Mouse (Mus musculus): ENCODE data around the gene Pam. TPM values are rescaled to one million over a fixed set of nuclear protein-coding genes. Genes with fewer than 3 reads are reported as not detected.

The Pam gene
- polyA plus RNA-seq, 1 experiment from 2014 or later: 28.7 TPM

DNA sequence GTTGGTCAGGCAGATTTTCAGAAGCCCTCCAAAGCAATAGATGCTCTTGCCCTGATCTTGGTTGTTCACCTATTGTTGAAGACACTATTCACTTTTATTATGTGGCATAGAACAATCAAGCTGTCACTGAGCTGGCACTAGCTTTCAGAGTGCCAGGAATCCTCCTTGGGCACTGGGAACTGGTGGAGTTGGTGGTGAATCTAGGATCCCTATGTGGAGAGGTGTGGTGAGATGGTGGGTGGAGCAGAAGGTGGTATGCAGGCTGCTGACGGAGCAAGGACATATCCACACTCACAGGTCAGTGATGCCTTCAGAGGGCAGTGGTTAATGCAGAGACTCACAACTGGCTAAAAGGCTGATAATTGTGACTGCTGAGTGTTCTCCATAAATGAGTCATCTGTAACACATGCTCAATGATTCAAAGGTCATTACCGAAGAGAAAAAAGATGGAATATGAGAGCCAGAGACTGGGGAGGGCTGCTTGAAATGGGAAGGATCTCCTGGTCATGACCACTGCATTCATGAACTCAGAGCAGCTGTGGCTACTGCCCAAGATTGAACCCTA, 221.9 kb downstream of the Pam start:
- H3K36me3 ChIP-seq: no peaks in the 10 kb centered on the region
- no peaks in the 10 kb centered on the region for H3K27me3 ChIP-seq
- no peaks in the 10 kb centered on the region for H3K4me1 ChIP-seq
- no peaks in the 10 kb centered on the region for H3K9me3 ChIP-seq (replicated peaks)
- H3K27ac ChIP-seq: no peak overlapping the region
- H3K4me3 ChIP-seq: no peak overlapping the region
- 95% methylated on average over 2 of the region's 2 CpGs for WGBS
- ATAC-seq (ENCODE audit: low FRiP score): no peak
- H3K4me2 ChIP-seq (replicated peaks): no peak overlapping the region
- no peak overlapping the region for H3K9ac ChIP-seq

DNA sequence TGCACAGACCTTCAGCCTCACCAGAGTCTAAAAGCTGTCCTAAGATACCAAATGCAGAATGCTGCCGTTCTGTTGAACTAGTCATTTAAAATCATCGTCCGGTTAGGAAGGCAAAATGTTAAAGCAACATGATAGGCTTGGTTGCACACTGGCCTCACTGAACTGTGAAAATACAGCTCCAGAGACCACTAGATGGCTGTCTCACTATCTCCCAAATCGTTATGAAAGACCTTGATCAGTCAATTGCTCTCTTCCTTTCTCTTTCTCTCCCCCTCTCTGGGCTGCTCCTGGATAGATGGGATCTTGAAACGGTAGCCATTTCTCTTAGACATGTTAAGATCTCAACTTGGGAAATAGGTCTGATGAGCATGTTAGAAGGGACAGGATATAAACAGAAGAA, 223.0 kb downstream of the Pam start:
- no peak overlapping the region for H3K9ac ChIP-seq
- no peaks in the 10 kb centered on the region for H3K9me3 ChIP-seq (replicated peaks)
- no peak for ATAC-seq (ENCODE audit: low FRiP score)
- H3K27me3 ChIP-seq: no peaks in the 10 kb centered on the region
- no peak overlapping the region for H3K27ac ChIP-seq
- no peaks in the 10 kb centered on the region for H3K36me3 ChIP-seq
- no peaks in the 10 kb centered on the region for H3K4me1 ChIP-seq
- H3K4me3 ChIP-seq: no peak overlapping the region
- no peak overlapping the region for H3K4me2 ChIP-seq (replicated peaks)
- WGBS: 59% methylated on average over 5 of the region's 5 CpGs

GRCm38 (mm10) chr1:97872072-97872471, 223.4 kb downstream of the Pam start:
- Histone ChIP-seq H3K4me2 (replicated peaks) (no peak overlapping the region), H3K27ac (no peak overlapping the region), H3K36me3 (no peaks in the 10 kb centered on the region), H3K27me3 (no peaks in the 10 kb centered on the region), H3K4me3 (no peak overlapping the region), H3K9ac (no peak overlapping the region), H3K9me3 (replicated peaks) (no peaks in the 10 kb centered on the region), H3K4me1 (no peaks in the 10 kb centered on the region)
- WGBS: 80% methylated on average over 2 of the region's 2 CpGs
- no peak for ATAC-seq (ENCODE audit: low FRiP score)

GRCm38 (mm10) chr1:97864135-97864534, 231.3 kb downstream of the Pam start:
- 93% methylated on average over 7 of the region's 7 CpGs for WGBS
- no peak overlapping the region for H3K27ac ChIP-seq

DNA sequence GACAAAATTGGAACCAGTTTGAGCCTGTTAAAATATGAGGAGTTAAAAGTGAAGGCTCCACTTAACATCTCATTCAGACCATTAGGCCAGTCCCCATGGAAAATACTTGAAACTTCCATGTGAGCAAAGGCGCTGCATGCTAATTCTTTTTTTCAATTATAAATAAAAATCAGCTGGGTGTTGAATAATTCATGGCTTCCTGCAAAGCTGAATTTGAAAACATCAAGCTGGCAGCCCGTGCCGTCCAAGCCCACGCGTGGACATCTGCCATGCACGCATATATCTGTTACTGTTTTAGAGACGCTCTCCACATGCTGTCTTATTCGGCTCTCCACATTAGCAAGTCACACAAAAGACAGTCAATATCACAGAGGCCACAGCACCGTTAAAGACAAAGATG, 232.3 kb downstream of the Pam start:
- Histone ChIP-seq H3K9ac (no peak overlapping the region), H3K27me3 (no peaks in the 10 kb centered on the region), H3K4me3 (no peak overlapping the region), H3K36me3 (no peaks in the 10 kb centered on the region), H3K9me3 (replicated peaks) (no peaks in the 10 kb centered on the region), H3K4me2 (replicated peaks) (peak overlapping the region; percentile 24; the same call in 1 of the 2 replicates), H3K27ac (peak overlapping the region; percentile 53; the same call in 1 of the 2 replicates), H3K4me1 (peaks cover 8% of the 10 kb centered on the region; the same call in 1 of the 2 replicates)
- peak; percentile 91 for ATAC-seq (ENCODE audit: low FRiP score)
- 30% methylated on average over 9 of the region's 9 CpGs for WGBS

More at GRCm38 (mm10) chr1:97864135-97864534, 231.3 kb downstream of the Pam start:
- Histone ChIP-seq H3K9ac (no peak overlapping the region), H3K4me3 (no peak overlapping the region), H3K4me2 (replicated peaks) (no peak overlapping the region), H3K27me3 (no peaks in the 10 kb centered on the region), H3K4me1 (peaks cover 8% of the 10 kb centered on the region; the same call in 1 of the 2 replicates), H3K9me3 (replicated peaks) (no peaks in the 10 kb centered on the region), H3K36me3 (no peaks in the 10 kb centered on the region)
- ATAC-seq (ENCODE audit: low FRiP score): no peak

DNA sequence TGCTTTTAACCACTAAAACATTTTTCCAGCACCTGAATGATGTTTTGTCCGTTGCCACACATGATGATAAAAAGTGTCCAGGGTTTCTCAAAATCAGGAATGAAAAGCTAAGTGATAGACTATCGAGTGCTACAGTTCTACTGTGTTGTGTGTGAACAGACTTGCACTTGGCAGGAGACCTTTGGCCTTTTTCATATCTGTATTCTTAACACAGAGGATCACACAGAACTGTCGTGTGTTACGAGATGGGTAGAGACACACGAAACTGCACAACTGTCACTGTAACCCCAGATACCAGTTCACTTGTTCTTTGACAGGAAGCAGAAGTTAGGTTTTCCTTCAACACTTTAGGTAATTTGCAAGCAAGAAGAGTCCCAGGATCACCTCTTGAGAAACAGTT, 232.7 kb downstream of the Pam start:
- Histone ChIP-seq H3K4me2 (replicated peaks) (no peak overlapping the region), H3K4me1 (peaks cover 8% of the 10 kb centered on the region; the same call in 1 of the 2 replicates), H3K36me3 (no peaks in the 10 kb centered on the region), H3K9ac (no peak overlapping the region), H3K4me3 (no peak overlapping the region), H3K9me3 (replicated peaks) (no peaks in the 10 kb centered on the region), H3K27me3 (no peaks in the 10 kb centered on the region), H3K27ac (peak overlapping the region; percentile 26; the same call in 1 of the 2 replicates)
- WGBS: 65% methylated on average over 5 of the region's 5 CpGs
- peak; percentile 47 for ATAC-seq (ENCODE audit: low FRiP score)

DNA sequence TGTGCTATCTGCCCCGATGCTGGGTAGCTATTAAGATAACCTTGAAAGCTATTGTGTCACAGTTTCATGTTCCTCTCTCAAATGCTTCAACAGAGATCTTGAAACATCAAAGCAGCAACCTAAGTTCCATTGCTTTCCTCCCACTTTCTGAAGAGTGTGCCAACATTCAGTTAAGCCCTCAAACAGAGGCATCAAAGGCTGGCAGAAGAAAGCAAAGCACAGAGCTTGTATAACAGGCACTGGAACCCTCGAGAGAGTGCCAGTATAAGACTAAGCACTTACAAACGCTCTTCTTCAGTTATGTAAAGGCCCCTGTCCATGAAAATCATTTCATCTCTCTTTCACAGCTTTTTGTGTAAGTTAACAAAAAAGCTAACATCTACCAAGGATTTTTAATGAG, 241.2 kb downstream of the Pam start:
- Histone ChIP-seq H3K27me3 (no peaks in the 10 kb centered on the region), H3K9me3 (replicated peaks) (no peaks in the 10 kb centered on the region), H3K4me2 (replicated peaks) (no peak overlapping the region), H3K4me3 (no peak overlapping the region), H3K36me3 (no peaks in the 10 kb centered on the region), H3K27ac (no peak overlapping the region), H3K4me1 (no peaks in the 10 kb centered on the region), H3K9ac (no peak overlapping the region)
- WGBS: 80% methylated on average over 3 of the region's 3 CpGs
- no peak for ATAC-seq (ENCODE audit: low FRiP score)

DNA sequence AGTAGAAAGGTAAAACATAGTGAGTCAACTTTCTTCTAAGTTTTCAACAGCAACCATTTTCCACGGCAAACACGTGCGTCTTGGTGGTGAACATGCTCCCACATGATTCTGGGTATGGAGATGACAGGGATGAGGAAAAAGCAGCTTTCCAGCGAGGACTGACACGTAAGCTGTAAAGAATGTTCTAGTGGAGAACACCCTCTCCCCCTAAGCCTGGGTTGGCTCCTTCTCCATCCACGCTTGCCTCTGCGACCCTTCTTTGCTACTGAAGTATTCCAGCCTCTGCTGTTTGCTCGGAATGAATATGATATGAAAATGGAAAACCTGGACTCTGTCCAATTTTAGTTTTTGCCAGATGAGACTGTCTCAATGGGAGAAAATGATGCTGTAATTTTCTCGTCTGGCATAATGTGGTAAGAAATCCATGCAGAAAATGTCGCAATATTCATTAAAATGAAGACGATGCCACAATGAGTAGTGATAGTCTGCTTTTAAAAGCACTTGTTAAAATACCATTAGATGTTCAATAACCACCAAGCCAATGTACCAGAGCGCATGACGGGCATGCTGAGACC, 243.8 kb downstream of the Pam start:
- Histone ChIP-seq H3K9me3 (replicated peaks) (no peaks in the 10 kb centered on the region), H3K4me3 (no peak overlapping the region), H3K27ac (no peak overlapping the region), H3K4me2 (replicated peaks) (no peak overlapping the region), H3K27me3 (no peaks in the 10 kb centered on the region), H3K36me3 (no peaks in the 10 kb centered on the region), H3K9ac (no peak overlapping the region), H3K4me1 (0 out of 2 replicates have a peak, but pooled peaks cover 8% of the 10 kb centered on the region)
- ATAC-seq (ENCODE audit: low FRiP score): no peak
- 90% methylated on average over 13 of the region's 13 CpGs for WGBS

- no peaks in the 10 kb centered on the region for H3K9me3 ChIP-seq (replicated peaks)
- peak; percentile 85 for ATAC-seq (ENCODE audit: low FRiP score)
- H3K27ac ChIP-seq: 0 out of 2 replicates have a peak overlapping the region, but pooled peaks have one; percentile 14
- 0 out of 2 replicates have a peak overlapping the region, but pooled peaks have one; percentile 11 for H3K4me2 ChIP-seq (replicated peaks)
- H3K4me3 ChIP-seq: no peak overlapping the region
- H3K36me3 ChIP-seq: no peaks in the 10 kb centered on the region
- H3K9ac ChIP-seq: no peak overlapping the region
- no peaks in the 10 kb centered on the region for H3K27me3 ChIP-seq
- 33% methylated on average over 14 of the region's 14 CpGs for WGBS
- H3K4me1 ChIP-seq: 0 out of 2 replicates have a peak, but pooled peaks cover 8% of the 10 kb centered on the region
Observed at GRCm38 (mm10) chr1:97848601-97849241, 246.7 kb downstream of the Pam start.

DNA sequence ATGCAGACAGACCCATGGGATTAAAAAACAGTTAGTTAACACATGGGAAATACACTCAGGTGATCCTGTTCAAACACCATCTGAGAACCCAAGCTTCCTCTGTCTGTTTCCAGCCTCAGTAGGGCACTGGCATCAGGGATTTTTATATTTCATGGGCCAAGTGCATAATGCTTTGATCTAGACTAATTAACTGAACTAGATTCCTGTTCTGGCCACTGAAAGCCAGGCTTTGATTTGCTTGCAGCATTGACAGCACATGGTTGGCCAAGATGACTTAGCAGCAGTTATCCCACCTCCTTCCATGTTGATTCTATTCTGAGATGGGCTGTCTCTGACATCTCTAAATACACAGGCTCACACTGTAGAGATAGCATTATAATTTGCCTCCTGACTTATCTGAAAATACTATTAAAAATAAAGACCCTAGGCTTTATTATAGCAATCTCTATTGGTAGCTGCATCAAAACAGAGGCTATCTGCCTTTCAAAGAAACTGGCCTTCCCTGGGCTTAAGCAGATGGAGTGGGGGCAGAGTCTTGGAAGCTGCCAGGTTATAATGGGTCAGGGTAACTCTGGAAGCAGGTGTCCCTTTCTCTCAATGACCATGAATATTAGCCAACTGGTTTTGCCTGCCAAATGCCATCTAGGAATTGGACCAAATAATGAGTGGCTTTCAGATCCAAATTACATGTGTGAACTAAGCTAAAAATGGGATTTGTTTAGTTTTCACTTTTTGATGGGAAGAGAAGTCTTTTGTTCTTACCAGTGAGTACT, 252.0 kb downstream of the Pam start:
- H3K9ac ChIP-seq: no peak overlapping the region
- 0 out of 2 replicates have a peak, but pooled peaks cover 2% of the 10 kb centered on the region for H3K4me1 ChIP-seq
- H3K27ac ChIP-seq: no peak overlapping the region
- H3K36me3 ChIP-seq: no peaks in the 10 kb centered on the region
- no peaks in the 10 kb centered on the region for H3K27me3 ChIP-seq
- no peak overlapping the region for H3K4me3 ChIP-seq
- ATAC-seq (ENCODE audit: low FRiP score): no peak
- H3K4me2 ChIP-seq (replicated peaks): no peak overlapping the region
- no peaks in the 10 kb centered on the region for H3K9me3 ChIP-seq (replicated peaks)

- no peak for ATAC-seq (ENCODE audit: low FRiP score)
- Histone ChIP-seq H3K4me1 (no peaks in the 10 kb centered on the region; the same call in 1 of the 2 replicates), H3K9ac (no peak overlapping the region), H3K36me3 (no peaks in the 10 kb centered on the region), H3K4me3 (no peak overlapping the region), H3K4me2 (replicated peaks) (no peak overlapping the region), H3K27me3 (no peaks in the 10 kb centered on the region), H3K9me3 (replicated peaks) (no peaks in the 10 kb centered on the region), H3K27ac (no peak overlapping the region)
- WGBS: 90% methylated on average over 5 of the region's 5 CpGs
Observed at GRCm38 (mm10) chr1:97834354-97834822, 261.1 kb downstream of the Pam start.

Measured in hindbrain, embryonic 12.5 days (tissue).